Mouse (Mus musculus) spleen, adult 2 months (tissue): Measurements from ENCODE around the gene Kras.

ENCODE experiments used
- CTCF ChIP-seq: fragments of 200-500 bp; IDR thresholded peaks from 2 replicates; pipeline ENCODE4 v1.5.1; 2011; ENCODE audit warnings: mild to moderate bottlenecking, inconsistent platforms; ENCODE audit not compliant: insufficient read depth, insufficient read length, insufficient replicate concordance; ENCODE audit errors: extremely low read depth
- POLR2A ChIP-seq: fragments of 200-500 bp; IDR thresholded peaks from 2 replicates; pipeline ENCODE4 v1.6.1; 2011; ENCODE audit warnings: low read depth, low read length, inconsistent platforms

DNA sequence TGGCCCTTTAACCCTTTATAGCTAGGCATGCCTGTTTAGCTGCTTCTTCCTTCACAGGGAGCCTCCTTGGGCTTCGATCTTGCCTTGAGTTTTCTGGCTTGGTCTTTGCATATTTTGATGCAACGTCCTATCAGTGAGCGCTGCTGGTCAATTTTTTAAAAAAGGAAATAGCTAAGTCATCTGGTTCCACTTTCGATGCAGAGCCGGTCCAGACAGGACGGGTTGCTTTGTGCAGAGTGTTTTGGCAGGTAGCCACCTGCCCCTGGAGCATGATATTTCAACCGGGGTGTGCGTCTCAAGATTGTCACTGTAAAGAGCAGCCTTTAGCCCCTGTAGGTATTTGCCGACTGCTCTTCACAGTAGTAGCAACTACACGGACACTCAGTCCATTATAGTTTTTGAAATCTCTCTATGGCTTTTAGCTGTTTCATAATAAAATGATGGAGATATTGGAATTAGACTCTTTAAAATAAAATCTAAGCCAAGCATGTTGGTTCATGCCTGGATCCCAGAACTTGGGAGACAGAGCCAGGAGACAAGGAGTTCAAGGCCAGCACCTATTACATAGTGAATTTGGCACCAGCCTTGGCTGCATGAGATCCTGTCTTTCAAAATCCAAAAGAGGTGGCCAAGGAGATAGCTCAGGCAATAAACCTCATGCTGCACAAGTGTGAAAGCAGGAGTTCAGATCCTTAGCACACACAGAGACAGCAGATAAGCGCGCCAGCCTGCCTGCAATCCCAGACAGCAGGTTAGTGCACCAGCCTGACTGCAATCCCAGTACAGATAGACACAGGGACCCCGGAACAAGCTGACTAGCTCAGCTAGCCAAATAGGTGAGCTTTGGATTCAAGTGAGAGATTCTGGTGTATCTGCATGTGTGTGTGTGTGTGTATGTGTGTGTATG lies 41.6 kb upstream of the Kras start:
- TF ChIP-seq CTCF, result no peak
- no peak for TF ChIP-seq POLR2A
